Mouse (Mus musculus) kidney, adult 2 months (tissue): ENCODE data around the gene Dnajc28. TPM values are rescaled to one million over a fixed set of nuclear protein-coding genes. Genes with fewer than 3 reads are reported as not detected.
A peak's percentile ranks its signal among the peaks of the same experiment; 100 is the strongest.

Experiments
- DNase-seq: peaks from one replicate; pipeline ENCODE4 v3.0.0; 2021
- H3K27ac ChIP-seq: fragments of 200-500 bp; 2 replicates; pipeline ENCODE4 v1.5.1; 2012; ENCODE audit warnings: low read depth, low read length, control low read depth, inconsistent platforms; ENCODE audit not compliant: insufficient read depth
- H3K27me3 ChIP-seq: fragments of 200-500 bp; replicated peaks from 2 replicates; pipeline ENCODE4 v1.6.1; 2012; ENCODE audit warnings: mild to moderate bottlenecking, moderate library complexity, low read length, inconsistent platforms; ENCODE audit not compliant: control insufficient read depth, insufficient read depth
- H3K36me3 ChIP-seq: fragments of 200-500 bp; 2 replicates; pipeline ENCODE4 v1.6.1; 2012; ENCODE audit warnings: mild to moderate bottlenecking, moderate library complexity, low read length, inconsistent platforms; ENCODE audit not compliant: control insufficient read depth, insufficient read depth
- H3K4me1 ChIP-seq: fragments of 200-500 bp; 2 replicates; pipeline ENCODE4 v1.6.1; 2011; ENCODE audit warnings: low read length; ENCODE audit not compliant: control insufficient read depth, insufficient read depth
- H3K4me3 ChIP-seq: fragments of 200-500 bp; 2 replicates; pipeline ENCODE4 v1.5.1; 2011; ENCODE audit warnings: mild to moderate bottlenecking, low read depth, low read length, control low read depth; ENCODE audit not compliant: insufficient read depth
- CTCF ChIP-seq: fragments of 200-500 bp; conservative IDR thresholded peaks from 2 replicates; pipeline ENCODE4 v1.5.1; 2011; ENCODE audit warnings: low read depth, mild to moderate bottlenecking, control low read depth, low read length, moderate library complexity, mixed read lengths; ENCODE audit not compliant: insufficient read depth, insufficient read length
- POLR2A ChIP-seq: fragments of 200-500 bp; IDR thresholded peaks from one replicate; pipeline ENCODE4 v1.6.1; 2011; ENCODE audit warnings: low read depth, low read length, control low read depth
- WGBS: fragments of 180-500 bp; shearing (Covaris S2); methylation state at CpG from one replicate; pipeline ENCODE4 v1.1.7; 2018; 5-methylcytosine and 5-hydroxymethylcytosine counted together
- polyA plus RNA-seq: library from polyadenylated mRNA; depleted of rRNA; stranded (reverse); fragments of >200 nt; gene quantifications from 2 replicates; pipeline ENCODE4 v1.2.3, GENCODE M21; 2012

Gene Dnajc28
- polyA plus RNA-seq, 1 experiment, result 5.9 TPM

GRCm38 (mm10) chr16:91655285-91655684 lies 36.5 kb upstream of the Dnajc28 start:
- no peak for DNase-seq
- no peak for TF ChIP-seq POLR2A
- no peak for TF ChIP-seq CTCF
- 97% methylated on average over 9 of the region's 9 CpGs for WGBS
- H3K36me3 ChIP-seq, result peaks cover 23% of the 10 kb centered on the region
- no peaks in the 10 kb centered on the region for H3K27me3 ChIP-seq
- no peak overlapping the region for H3K4me3 ChIP-seq
- H3K4me1 ChIP-seq, result no peaks in the 10 kb centered on the region
- H3K27ac ChIP-seq, result no peak overlapping the region

GRCm38 (mm10) chr16:91652191-91652590 lies 33.4 kb upstream of the Dnajc28 start:
- Histone ChIP-seq H3K27me3 (no peaks in the 10 kb centered on the region), H3K36me3 (peaks cover 8% of the 10 kb centered on the region; the same call in 1 of the 2 replicates), H3K27ac (no peak overlapping the region), H3K4me3 (no peak overlapping the region), H3K4me1 (peaks cover 6% of the 10 kb centered on the region; the same call in 1 of the 2 replicates)
- WGBS, result 92% methylated on average over 3 of the region's 3 CpGs
- TF ChIP-seq CTCF (no peak), POLR2A (no peak)
- DNase-seq, result no peak

- H3K36me3 ChIP-seq, result no peaks in the 10 kb centered on the region; the same call in 1 of the 2 replicates
- no peak overlapping the region for H3K27ac ChIP-seq
- no peak overlapping the region for H3K4me3 ChIP-seq
Observed at GRCm38 (mm10) chr16:91649781-91650180, 31.0 kb upstream of the Dnajc28 start.

GRCm38 (mm10) chr16:91649246-91649645 lies 30.4 kb upstream of the Dnajc28 start:
- no peak overlapping the region for H3K4me3 ChIP-seq
- H3K27me3 ChIP-seq, result no peaks in the 10 kb centered on the region
- TF ChIP-seq CTCF (no peak), POLR2A (no peak)
- no peak for DNase-seq
- no peaks in the 10 kb centered on the region; the same call in 1 of the 2 replicates for H3K36me3 ChIP-seq
- 36% methylated on average over 3 of the region's 3 CpGs for WGBS
- no peak overlapping the region for H3K27ac ChIP-seq
- peaks cover 6% of the 10 kb centered on the region; the same call in 1 of the 2 replicates for H3K4me1 ChIP-seq

More at GRCm38 (mm10) chr16:91649781-91650180, 31.0 kb upstream of the Dnajc28 start:
- no peak for DNase-seq
- Histone ChIP-seq H3K27me3 (no peaks in the 10 kb centered on the region), H3K4me1 (peaks cover 6% of the 10 kb centered on the region; the same call in 1 of the 2 replicates)
- no peak for TF ChIP-seq CTCF
- no peak for TF ChIP-seq POLR2A

GRCm38 (mm10) chr16:91648220-91648550 lies 29.4 kb upstream of the Dnajc28 start:
- under 1% methylated on average over 25 of the region's 25 CpGs for WGBS
- no peaks in the 10 kb centered on the region for H3K27me3 ChIP-seq
- H3K4me1 ChIP-seq, result peaks cover 6% of the 10 kb centered on the region; the same call in 1 of the 2 replicates
- H3K4me3 ChIP-seq, result peak overlapping the region; percentile 72
- peak; percentile 86 for DNase-seq
- H3K36me3 ChIP-seq, result no peaks in the 10 kb centered on the region; the same call in 1 of the 2 replicates
- TF ChIP-seq CTCF, result no peak
- peak; percentile 9 for TF ChIP-seq POLR2A
- peak overlapping the region; percentile 92 for H3K27ac ChIP-seq

GRCm38 (mm10) chr16:91647461-91648219 lies 28.8 kb upstream of the Dnajc28 start, which contains the start of gene Son:
Gene Son (plus strand): TSS chr16:91647506.
- TF ChIP-seq POLR2A (peak; percentile 92), CTCF (no peak)
- Histone ChIP-seq H3K4me3 (peak within 1 kb of the TSS; percentile 81), H3K27me3 (no peaks in the 10 kb centered on the region), H3K36me3 (no peaks in the 10 kb centered on the region; the same call in 1 of the 2 replicates), H3K4me1 (peaks cover 6% of the 10 kb centered on the region; the same call in 1 of the 2 replicates), H3K27ac (peak within 1 kb of the TSS; percentile 98)
- peak; percentile 99 for DNase-seq
- WGBS, result under 1% methylated on average over 68 of the region's 70 CpGs
